Mouse (Mus musculus): ENCODE results near the gene Qrich2. TPM values are rescaled to one million over a fixed set of nuclear protein-coding genes. Genes with fewer than 3 reads are reported as not detected.

The Qrich2 gene
- polyA plus RNA-seq (2015; fragmentation: Nextera tagmentation; extraction: Ambion mirVana), result not detected in 2 replicates

DNA sequence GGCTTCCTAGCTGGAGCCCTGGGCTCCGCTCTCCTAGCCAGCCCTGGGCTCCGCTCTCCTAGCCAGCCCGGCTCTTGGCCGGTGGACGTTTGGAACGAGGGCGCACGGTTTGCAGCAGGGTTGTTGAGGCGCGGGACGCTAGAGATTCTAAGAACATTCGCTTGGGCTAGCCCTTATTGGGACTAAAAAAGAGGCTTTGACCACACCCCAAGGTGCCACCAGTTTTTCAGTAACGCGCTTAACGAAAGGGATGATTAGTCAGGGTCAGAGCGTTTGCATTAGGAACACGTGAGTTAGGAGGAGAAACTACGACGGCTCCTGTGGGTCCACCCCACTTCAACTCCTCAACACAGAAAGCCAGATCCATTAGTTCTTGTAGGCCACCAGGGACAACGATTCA is at the start of gene Qrich2:
TSS of gene Qrich2 (minus strand) at position 101 of the 400 bp plus-strand sequence.
- Histone ChIP-seq H3K4me2 (no peak within 1 kb of the TSS), H3K4me3 (no peak within 1 kb of the TSS), H3K4me1 (no peaks in the 10 kb centered on the region), H3K36me3 (replicated peaks) (peaks cover 9% of the 10 kb centered on the region; the same call in 1 of the 2 replicates), H3K27me3 (replicated peaks) (no peaks in the 10 kb centered on the region), H3K9ac (no peak within 1 kb of the TSS), H3K9me3 (no peaks in the 10 kb centered on the region), H3K27ac (no peak within 1 kb of the TSS)
- WGBS, result 70% methylated on average over 20 of the region's 20 CpGs
- ATAC-seq (replicated peaks), result no peak

- Histone ChIP-seq H3K4me1 (peaks cover 8% of the 10 kb centered on the region), H3K27ac (no peak overlapping the region), H3K9me3 (no peaks in the 10 kb centered on the region), H3K36me3 (replicated peaks) (no peaks in the 10 kb centered on the region), H3K4me3 (peak overlapping the region; percentile 18), H3K9ac (peak overlapping the region; percentile 10; the same call in 1 of the 2 replicates), H3K4me2 (peak overlapping the region; percentile 41), H3K27me3 (replicated peaks) (no peaks in the 10 kb centered on the region)
- no peak for ATAC-seq (replicated peaks)
- 15% methylated on average over 24 of the region's 24 CpGs for WGBS
These were observed 49.4 kb upstream of the Qrich2 start for GRCm38 (mm10) chr11:116515330-116516020.

DNA sequence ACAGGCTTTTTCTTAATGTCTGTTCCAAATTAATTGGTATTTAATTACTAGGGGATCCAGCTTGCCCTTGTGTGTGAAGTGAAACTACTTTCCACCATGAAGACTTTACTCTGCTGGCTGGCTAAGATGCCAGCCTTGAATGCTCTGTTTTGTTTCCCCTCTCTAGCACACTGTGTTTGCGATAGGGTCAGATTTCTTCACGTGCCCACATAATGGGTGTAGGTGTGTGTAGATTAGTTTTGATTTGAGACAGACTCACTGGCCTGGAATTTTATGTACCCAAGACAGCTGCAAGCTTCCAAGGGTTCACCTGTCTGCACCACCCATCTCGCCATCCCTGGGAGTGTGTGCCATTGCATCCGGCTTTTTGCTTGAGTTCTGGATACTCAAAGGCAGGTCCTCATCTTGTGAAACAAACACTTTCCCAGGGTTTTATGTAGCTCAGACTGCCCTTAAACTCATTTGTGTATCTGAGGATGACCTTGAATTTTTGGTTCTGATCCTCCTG is 47.5 kb upstream of the Qrich2 start:
- H3K4me2 ChIP-seq, result no peak overlapping the region
- H3K4me3 ChIP-seq, result no peak overlapping the region
- no peak overlapping the region for H3K9ac ChIP-seq
- no peak for ATAC-seq (replicated peaks)
- 83% methylated on average over 4 of the region's 4 CpGs for WGBS
- no peaks in the 10 kb centered on the region for H3K27me3 ChIP-seq (replicated peaks)
- no peak overlapping the region for H3K27ac ChIP-seq
- H3K9me3 ChIP-seq, result no peaks in the 10 kb centered on the region
- peaks cover 8% of the 10 kb centered on the region for H3K4me1 ChIP-seq
- H3K36me3 ChIP-seq (replicated peaks), result no peaks in the 10 kb centered on the region

DNA sequence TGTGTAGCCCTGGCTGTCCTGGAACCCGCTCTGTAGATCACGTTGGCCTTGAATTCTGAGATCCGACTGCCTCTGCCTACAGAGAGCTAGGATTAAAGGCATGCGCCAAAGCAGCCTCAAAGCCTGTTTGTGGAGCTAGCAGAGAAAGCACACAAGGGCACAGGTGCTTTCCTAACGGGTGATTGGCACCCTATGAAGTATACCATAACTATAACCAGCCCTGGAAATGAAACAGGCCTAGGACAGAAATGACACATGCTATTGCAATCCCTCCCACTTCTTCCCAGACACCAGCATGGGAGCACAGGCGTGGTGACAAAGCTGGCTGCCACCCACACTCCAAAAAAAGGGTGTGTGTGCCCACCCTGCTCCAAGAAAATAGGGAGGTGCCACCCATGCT is 46.9 kb upstream of the Qrich2 start:
- Histone ChIP-seq H3K9ac (no peak overlapping the region), H3K4me2 (no peak overlapping the region), H3K36me3 (replicated peaks) (no peaks in the 10 kb centered on the region), H3K9me3 (no peaks in the 10 kb centered on the region), H3K4me1 (peaks cover 8% of the 10 kb centered on the region), H3K4me3 (no peak overlapping the region), H3K27ac (no peak overlapping the region), H3K27me3 (replicated peaks) (no peaks in the 10 kb centered on the region)
- no peak for ATAC-seq (replicated peaks)
- WGBS, result 80% methylated on average over 6 of the region's 6 CpGs

GRCm38 (mm10) chr11:116512154-116512553 is 46.1 kb upstream of the Qrich2 start:
- no peak overlapping the region for H3K4me2 ChIP-seq
- no peak overlapping the region for H3K4me3 ChIP-seq
- H3K9me3 ChIP-seq, result no peaks in the 10 kb centered on the region
- H3K9ac ChIP-seq, result no peak overlapping the region
- no peaks in the 10 kb centered on the region for H3K27me3 ChIP-seq (replicated peaks)
- WGBS, result 92% methylated on average over 7 of the region's 7 CpGs
- ATAC-seq (replicated peaks), result no peak
- no peak overlapping the region for H3K27ac ChIP-seq
- no peaks in the 10 kb centered on the region for H3K36me3 ChIP-seq (replicated peaks)
- peaks cover 8% of the 10 kb centered on the region for H3K4me1 ChIP-seq

DNA sequence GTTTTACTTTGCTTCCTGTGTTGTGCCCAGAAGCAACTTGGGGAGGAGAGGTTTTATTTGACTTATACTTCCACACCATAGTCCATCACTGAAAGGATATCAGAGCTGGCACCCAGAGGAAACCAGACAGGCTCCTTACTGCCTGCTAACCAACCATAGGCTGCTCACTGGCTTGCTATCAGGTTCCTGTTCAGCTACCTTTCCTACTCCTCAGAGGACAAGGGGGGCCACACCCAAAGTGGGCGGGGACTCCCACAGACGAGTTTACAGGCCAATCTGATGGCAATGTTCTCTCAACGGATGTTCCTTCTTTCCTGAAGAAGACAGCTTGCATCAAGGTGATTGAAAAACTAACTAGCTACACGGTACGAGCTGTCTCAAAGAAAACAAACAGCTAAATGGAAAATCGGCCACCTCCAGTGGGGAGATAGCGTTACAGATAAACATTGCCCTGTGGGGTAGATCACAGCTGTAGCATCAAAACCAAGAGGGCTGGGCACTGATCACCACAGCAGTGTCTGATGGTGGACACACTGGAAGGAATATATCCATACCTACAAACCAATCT is 45.3 kb upstream of the Qrich2 start:
- Histone ChIP-seq H3K27ac (no peak overlapping the region), H3K36me3 (replicated peaks) (no peaks in the 10 kb centered on the region), H3K4me2 (no peak overlapping the region), H3K27me3 (replicated peaks) (no peaks in the 10 kb centered on the region), H3K9me3 (no peaks in the 10 kb centered on the region), H3K4me3 (no peak overlapping the region), H3K9ac (no peak overlapping the region), H3K4me1 (peaks cover 8% of the 10 kb centered on the region)
- 77% methylated on average over 7 of the region's 7 CpGs for WGBS
- no peak for ATAC-seq (replicated peaks)

- Histone ChIP-seq H3K27ac (no peak overlapping the region), H3K4me3 (no peak overlapping the region), H3K4me2 (no peak overlapping the region), H3K9me3 (no peaks in the 10 kb centered on the region), H3K36me3 (replicated peaks) (no peaks in the 10 kb centered on the region), H3K4me1 (no peaks in the 10 kb centered on the region), H3K27me3 (replicated peaks) (no peaks in the 10 kb centered on the region), H3K9ac (no peak overlapping the region)
- WGBS, result 73% methylated on average over 2 of the region's 2 CpGs
- ATAC-seq (replicated peaks), result no peak
These were observed 42.6 kb upstream of the Qrich2 start for GRCm38 (mm10) chr11:116508689-116509088.

- Histone ChIP-seq H3K4me1 (no peaks in the 10 kb centered on the region), H3K27ac (no peak overlapping the region), H3K36me3 (replicated peaks) (no peaks in the 10 kb centered on the region), H3K4me2 (no peak overlapping the region), H3K4me3 (no peak overlapping the region), H3K9me3 (no peaks in the 10 kb centered on the region), H3K9ac (no peak overlapping the region), H3K27me3 (replicated peaks) (no peaks in the 10 kb centered on the region)
- no peak for ATAC-seq (replicated peaks)
- 85% methylated on average over 17 of the region's 17 CpGs for WGBS
These were observed 40.3 kb upstream of the Qrich2 start for GRCm38 (mm10) chr11:116506151-116506875.

DNA sequence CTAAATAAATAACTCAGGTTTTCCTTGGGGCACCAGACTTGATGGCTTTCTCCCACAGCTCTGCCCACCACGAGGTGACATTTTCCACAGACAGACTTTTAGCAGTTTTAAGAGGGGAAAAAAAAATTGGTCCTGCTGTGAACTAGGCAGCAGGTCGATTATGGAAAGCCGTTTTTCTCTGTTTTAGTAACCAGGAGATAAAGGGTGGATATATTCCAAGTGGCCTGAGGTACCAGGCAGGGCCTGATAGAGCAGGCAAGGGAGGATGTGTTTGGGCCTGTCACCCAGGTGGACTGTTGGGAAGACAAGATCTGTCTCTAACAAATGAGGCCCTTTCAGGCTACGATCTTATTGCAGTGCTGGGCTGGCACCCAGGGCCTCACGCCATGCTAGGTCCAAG is 39.5 kb upstream of the Qrich2 start:
- H3K27ac ChIP-seq, result no peak overlapping the region
- ATAC-seq (replicated peaks), result no peak
- no peaks in the 10 kb centered on the region for H3K4me1 ChIP-seq
- no peak overlapping the region for H3K9ac ChIP-seq
- no peaks in the 10 kb centered on the region for H3K27me3 ChIP-seq (replicated peaks)
- H3K36me3 ChIP-seq (replicated peaks), result no peaks in the 10 kb centered on the region
- no peak overlapping the region for H3K4me2 ChIP-seq
- H3K4me3 ChIP-seq, result no peak overlapping the region
- H3K9me3 ChIP-seq, result no peaks in the 10 kb centered on the region
- 70% methylated on average over 5 of the region's 5 CpGs for WGBS

GRCm38 (mm10) chr11:116504516-116504915 is 38.5 kb upstream of the Qrich2 start:
- Histone ChIP-seq H3K27ac (no peak overlapping the region), H3K4me1 (no peaks in the 10 kb centered on the region), H3K4me2 (no peak overlapping the region), H3K36me3 (replicated peaks) (no peaks in the 10 kb centered on the region), H3K4me3 (no peak overlapping the region), H3K27me3 (replicated peaks) (no peaks in the 10 kb centered on the region), H3K9ac (no peak overlapping the region), H3K9me3 (no peaks in the 10 kb centered on the region)
- WGBS, result 91% methylated on average over 17 of the region's 17 CpGs
- ATAC-seq (replicated peaks), result no peak

DNA sequence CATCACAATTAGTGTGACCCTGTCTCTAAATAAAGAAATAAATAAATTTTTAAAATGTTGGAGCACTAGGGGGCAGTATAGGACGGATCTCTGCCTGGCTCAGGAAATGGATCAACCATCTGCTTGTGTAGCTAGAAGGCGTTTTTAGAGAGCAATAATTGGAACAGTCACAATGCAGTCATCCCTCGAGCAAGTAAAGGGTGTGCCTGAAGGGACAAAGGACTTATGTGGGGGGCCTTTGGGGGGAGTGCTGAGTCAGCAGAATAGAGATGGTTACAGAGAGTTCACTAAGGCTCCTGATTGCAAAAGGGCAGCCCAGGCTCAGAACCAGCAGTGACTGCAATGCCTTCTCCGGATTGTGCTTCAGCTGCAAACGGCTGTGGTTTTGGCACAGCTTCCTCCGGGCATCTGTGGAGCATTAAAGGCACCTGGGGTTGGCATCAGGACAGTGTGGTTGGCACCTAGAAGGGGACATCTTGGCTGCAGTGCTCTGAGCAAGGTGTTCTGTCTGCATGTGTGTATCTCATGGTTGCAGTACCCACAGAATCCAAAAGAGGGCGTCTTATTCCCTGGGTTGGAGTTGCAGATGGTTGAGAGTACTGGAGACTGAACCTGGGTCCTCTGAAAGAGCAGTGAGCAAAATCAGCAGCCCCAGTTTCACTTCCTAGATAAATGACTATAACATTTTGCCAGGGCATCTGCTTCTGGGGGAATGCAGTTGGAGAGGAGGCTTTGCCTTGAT is 35.1 kb upstream of the Qrich2 start:
- ATAC-seq (replicated peaks), result no peak
- no peak overlapping the region for H3K4me2 ChIP-seq
- H3K4me1 ChIP-seq, result no peaks in the 10 kb centered on the region
- no peaks in the 10 kb centered on the region for H3K36me3 ChIP-seq (replicated peaks)
- 26% methylated on average over 7 of the region's 7 CpGs for WGBS
- no peaks in the 10 kb centered on the region for H3K9me3 ChIP-seq
- no peaks in the 10 kb centered on the region for H3K27me3 ChIP-seq (replicated peaks)
- H3K27ac ChIP-seq, result peak overlapping the region; percentile 24; the same call in 1 of the 2 replicates
- no peak overlapping the region for H3K9ac ChIP-seq
- no peak overlapping the region for H3K4me3 ChIP-seq

GRCm38 (mm10) chr11:116499018-116499417 is 33.0 kb upstream of the Qrich2 start:
- H3K4me2 ChIP-seq, result peak overlapping the region; percentile 45; the same call in 1 of the 2 replicates
- no peaks in the 10 kb centered on the region for H3K36me3 ChIP-seq (replicated peaks)
- no peak overlapping the region for H3K4me3 ChIP-seq
- no peak overlapping the region for H3K27ac ChIP-seq
- H3K9me3 ChIP-seq, result no peaks in the 10 kb centered on the region
- no peak for ATAC-seq (replicated peaks)
- no peak overlapping the region for H3K9ac ChIP-seq
- WGBS, result 37% methylated on average over 6 of the region's 6 CpGs
- H3K4me1 ChIP-seq, result no peaks in the 10 kb centered on the region
- H3K27me3 ChIP-seq (replicated peaks), result no peaks in the 10 kb centered on the region

Measured in midbrain, embryonic 15.5 days (tissue).